Mouse (Mus musculus): ENCODE data around the gene 9930022D16Rik.

DNA sequence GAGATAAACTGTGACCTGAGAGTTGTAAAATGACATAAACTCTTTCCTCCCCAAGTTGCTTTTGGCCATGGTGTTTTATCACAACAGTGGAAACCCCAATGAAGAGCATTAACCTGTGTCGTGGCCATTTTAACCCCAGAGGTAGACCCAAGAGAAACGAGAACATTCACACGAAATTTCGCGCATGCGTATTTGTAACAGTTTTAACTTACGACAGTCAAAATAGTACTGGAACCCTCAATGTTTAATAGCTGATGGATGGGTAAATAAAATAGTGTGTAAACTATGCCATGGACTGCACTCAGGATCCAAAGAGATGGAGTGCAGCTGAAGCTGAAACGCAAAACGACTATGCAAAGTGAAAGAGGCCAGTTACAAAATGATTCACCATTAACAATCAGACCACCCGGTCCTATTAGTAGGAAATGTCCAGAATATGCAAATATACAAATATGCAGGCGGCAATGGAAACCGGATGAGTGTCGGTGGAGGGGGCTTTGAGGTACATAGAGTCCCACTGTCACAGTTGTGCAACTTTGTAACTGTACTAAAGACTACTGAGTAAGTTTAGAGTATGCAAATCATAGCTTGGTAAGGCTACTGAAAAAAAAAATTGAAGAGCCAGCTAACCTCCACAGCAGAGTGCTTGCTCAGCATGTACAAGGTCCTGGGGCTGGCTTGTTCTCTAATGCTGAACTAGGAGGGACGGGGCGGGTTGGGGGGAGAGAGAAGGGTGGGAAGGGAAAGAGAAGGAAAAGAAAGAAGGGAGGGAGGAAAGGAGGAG is 3.3 kb upstream of the 9930022D16Rik start:
- no peak for TF ChIP-seq GATA1 (IDR thresholded peaks at IDR 0.05; ENCODE audit: borderline replicate concordance, low read length)
- TF ChIP-seq FLI1 (IDR thresholded peaks at IDR 0.05; ENCODE audit: low read length) = no peak
